Mouse (Mus musculus): ENCODE results near the gene Tex22. TPM values are rescaled to one million over a fixed set of nuclear protein-coding genes. Genes with fewer than 3 reads are reported as not detected.

Gene Tex22
- total and polyA plus RNA-seq, 2 experiments: 0.10 TPM; not detected in 1

DNA sequence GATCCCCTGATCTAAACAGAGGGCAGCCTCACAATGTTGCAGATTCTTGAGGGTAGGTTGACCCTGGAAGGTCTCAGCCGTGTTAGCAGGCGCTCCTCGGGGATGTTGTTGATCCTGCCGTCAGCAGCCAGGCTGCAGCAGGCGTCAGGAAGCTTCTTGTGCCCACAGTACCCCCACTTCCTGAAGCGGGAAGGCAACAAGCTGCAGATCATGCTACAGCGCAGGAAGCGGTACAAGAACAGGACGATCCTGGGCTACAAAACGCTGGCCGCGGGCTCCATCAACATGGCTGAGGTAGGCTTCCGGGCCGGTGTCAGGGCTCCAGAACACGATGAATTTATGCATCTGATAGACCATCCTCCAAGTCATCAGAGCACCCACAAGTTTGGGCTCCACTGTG is 27.4 kb upstream of the Tex22 start:
- DNase-seq (ENCODE audit: extremely low read depth, low read depth, low spot score): no peak
- H3K4me3 ChIP-seq (ENCODE audit: insufficient read depth, low read depth, low read length): no peak overlapping the region
- no peaks in the 10 kb centered on the region for H3K27me3 ChIP-seq (ENCODE audit: control insufficient read depth, insufficient read depth, low read length)
- H3K27ac ChIP-seq (replicated peaks; ENCODE audit: insufficient read depth, low read depth, low read length): no peak overlapping the region
- H3K36me3 ChIP-seq (ENCODE audit: control insufficient read depth, insufficient read depth, low read length): 0 out of 2 replicates have a peak, but pooled peaks cover 5% of the 10 kb centered on the region
- TF ChIP-seq POLR2A (IDR thresholded peaks at IDR 0.05; ENCODE audit: extremely low read depth, insufficient read depth, low read length) (no peak), CTCF (IDR thresholded peaks at IDR 0.05; ENCODE audit: low read depth, low read length) (no peak)
- no peak overlapping the region for H3K9ac ChIP-seq (ENCODE audit: low read depth, low read length)
- H3K4me1 ChIP-seq (ENCODE audit: control insufficient read depth, insufficient read depth, low read length): no peaks in the 10 kb centered on the region
- no peaks in the 10 kb centered on the region for H3K79me2 ChIP-seq (ENCODE audit: control insufficient read depth, insufficient read depth, low read length)
- 86% methylated on average over 15 of the region's 15 CpGs for WGBS

DNA sequence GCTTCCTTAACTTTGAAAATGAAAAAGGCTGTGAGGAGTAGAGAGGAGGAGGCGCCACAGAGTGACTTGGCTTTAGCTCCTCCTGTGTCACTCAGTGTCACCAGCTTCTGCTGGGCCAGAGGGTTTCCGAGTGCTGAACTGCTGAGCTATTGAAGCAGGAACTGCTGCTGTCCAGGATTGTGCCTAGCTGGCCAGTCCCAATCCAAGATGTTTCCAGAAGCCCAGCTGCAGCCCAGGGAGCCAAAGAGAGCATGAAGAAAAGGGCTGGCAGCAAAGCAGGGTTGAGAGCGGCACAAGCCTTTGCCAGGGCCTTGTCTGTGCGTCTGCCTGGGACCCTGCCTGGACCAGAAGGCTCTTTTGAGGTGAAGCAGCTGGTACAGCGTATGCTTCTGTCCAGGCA is 26.2 kb upstream of the Tex22 start:
- 96% methylated on average over 5 of the region's 5 CpGs for WGBS
- Histone ChIP-seq H3K27me3 (ENCODE audit: control insufficient read depth, insufficient read depth, low read length) (no peaks in the 10 kb centered on the region), H3K9ac (ENCODE audit: low read depth, low read length) (no peak overlapping the region), H3K4me3 (ENCODE audit: insufficient read depth, low read depth, low read length) (no peak overlapping the region), H3K79me2 (ENCODE audit: control insufficient read depth, insufficient read depth, low read length) (no peaks in the 10 kb centered on the region), H3K27ac (replicated peaks; ENCODE audit: insufficient read depth, low read depth, low read length) (no peak overlapping the region), H3K36me3 (ENCODE audit: control insufficient read depth, insufficient read depth, low read length) (peaks cover 7% of the 10 kb centered on the region; the same call in 1 of the 2 replicates), H3K4me1 (ENCODE audit: control insufficient read depth, insufficient read depth, low read length) (no peaks in the 10 kb centered on the region)
- DNase-seq (ENCODE audit: extremely low read depth, low read depth, low spot score): no peak
- TF ChIP-seq CTCF (IDR thresholded peaks at IDR 0.05; ENCODE audit: low read depth, low read length) (no peak), POLR2A (IDR thresholded peaks at IDR 0.05; ENCODE audit: extremely low read depth, insufficient read depth, low read length) (no peak)

DNA sequence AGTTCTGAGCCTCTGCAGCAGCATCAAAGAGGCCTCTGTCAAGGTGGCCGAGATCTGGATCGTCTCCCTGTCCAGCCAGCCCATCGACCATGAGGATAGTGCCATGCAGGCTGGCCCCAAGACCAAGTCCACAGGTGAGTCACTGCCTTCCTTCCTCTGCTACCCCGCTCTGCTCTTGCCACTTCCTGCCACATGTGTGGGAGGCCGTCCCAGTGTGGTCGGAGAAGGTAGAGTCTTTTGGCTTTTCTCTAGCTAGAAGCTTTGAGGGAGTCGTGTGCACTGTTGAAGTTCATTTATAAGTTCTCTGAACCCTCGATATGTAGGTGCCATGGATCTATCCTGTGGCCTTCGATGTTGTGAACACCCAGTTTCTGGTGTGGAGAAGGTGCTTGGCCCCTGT is 24.5 kb upstream of the Tex22 start:
- Histone ChIP-seq H3K9ac (ENCODE audit: low read depth, low read length) (no peak overlapping the region), H3K36me3 (ENCODE audit: control insufficient read depth, insufficient read depth, low read length) (peaks cover 7% of the 10 kb centered on the region; the same call in 1 of the 2 replicates), H3K4me3 (ENCODE audit: insufficient read depth, low read depth, low read length) (no peak overlapping the region), H3K27ac (replicated peaks; ENCODE audit: insufficient read depth, low read depth, low read length) (no peak overlapping the region), H3K27me3 (ENCODE audit: control insufficient read depth, insufficient read depth, low read length) (no peaks in the 10 kb centered on the region), H3K79me2 (ENCODE audit: control insufficient read depth, insufficient read depth, low read length) (no peaks in the 10 kb centered on the region), H3K4me1 (ENCODE audit: control insufficient read depth, insufficient read depth, low read length) (no peaks in the 10 kb centered on the region)
- WGBS: 84% methylated on average over 9 of the region's 9 CpGs
- TF ChIP-seq CTCF (IDR thresholded peaks at IDR 0.05; ENCODE audit: low read depth, low read length) (no peak), POLR2A (IDR thresholded peaks at IDR 0.05; ENCODE audit: extremely low read depth, insufficient read depth, low read length) (no peak)
- no peak for DNase-seq (ENCODE audit: extremely low read depth, low read depth, low spot score)

DNA sequence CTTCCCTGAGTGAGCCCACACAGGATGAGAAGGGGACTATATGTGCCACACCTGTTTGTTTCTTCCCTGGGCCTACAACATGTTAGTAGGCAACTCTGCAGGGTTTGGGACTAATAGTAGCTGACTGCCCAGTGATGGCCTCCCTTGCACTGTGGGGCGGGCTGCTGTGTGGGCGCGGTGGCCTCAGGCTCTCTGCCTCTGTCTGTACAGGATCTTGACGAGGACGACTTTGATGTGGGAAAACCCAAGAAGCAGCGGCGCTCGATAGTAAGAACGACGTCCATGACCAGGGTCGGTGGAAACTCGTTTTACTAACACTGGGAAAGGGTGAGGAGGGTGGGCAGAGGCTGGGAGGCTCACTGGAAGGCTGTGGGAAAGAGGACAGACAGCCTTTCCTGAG is 23.6 kb upstream of the Tex22 start:
- H3K9ac ChIP-seq (ENCODE audit: low read depth, low read length): no peak overlapping the region
- H3K27me3 ChIP-seq (ENCODE audit: control insufficient read depth, insufficient read depth, low read length): no peaks in the 10 kb centered on the region
- no peak for DNase-seq (ENCODE audit: extremely low read depth, low read depth, low spot score)
- peaks cover 7% of the 10 kb centered on the region; the same call in 1 of the 2 replicates for H3K36me3 ChIP-seq (ENCODE audit: control insufficient read depth, insufficient read depth, low read length)
- no peak overlapping the region for H3K4me3 ChIP-seq (ENCODE audit: insufficient read depth, low read depth, low read length)
- TF ChIP-seq POLR2A (IDR thresholded peaks at IDR 0.05; ENCODE audit: extremely low read depth, insufficient read depth, low read length) (no peak), CTCF (IDR thresholded peaks at IDR 0.05; ENCODE audit: low read depth, low read length) (no peak)
- WGBS: 93% methylated on average over 12 of the region's 12 CpGs
- no peak overlapping the region for H3K27ac ChIP-seq (replicated peaks; ENCODE audit: insufficient read depth, low read depth, low read length)
- no peaks in the 10 kb centered on the region for H3K4me1 ChIP-seq (ENCODE audit: control insufficient read depth, insufficient read depth, low read length)
- no peaks in the 10 kb centered on the region for H3K79me2 ChIP-seq (ENCODE audit: control insufficient read depth, insufficient read depth, low read length)

DNA sequence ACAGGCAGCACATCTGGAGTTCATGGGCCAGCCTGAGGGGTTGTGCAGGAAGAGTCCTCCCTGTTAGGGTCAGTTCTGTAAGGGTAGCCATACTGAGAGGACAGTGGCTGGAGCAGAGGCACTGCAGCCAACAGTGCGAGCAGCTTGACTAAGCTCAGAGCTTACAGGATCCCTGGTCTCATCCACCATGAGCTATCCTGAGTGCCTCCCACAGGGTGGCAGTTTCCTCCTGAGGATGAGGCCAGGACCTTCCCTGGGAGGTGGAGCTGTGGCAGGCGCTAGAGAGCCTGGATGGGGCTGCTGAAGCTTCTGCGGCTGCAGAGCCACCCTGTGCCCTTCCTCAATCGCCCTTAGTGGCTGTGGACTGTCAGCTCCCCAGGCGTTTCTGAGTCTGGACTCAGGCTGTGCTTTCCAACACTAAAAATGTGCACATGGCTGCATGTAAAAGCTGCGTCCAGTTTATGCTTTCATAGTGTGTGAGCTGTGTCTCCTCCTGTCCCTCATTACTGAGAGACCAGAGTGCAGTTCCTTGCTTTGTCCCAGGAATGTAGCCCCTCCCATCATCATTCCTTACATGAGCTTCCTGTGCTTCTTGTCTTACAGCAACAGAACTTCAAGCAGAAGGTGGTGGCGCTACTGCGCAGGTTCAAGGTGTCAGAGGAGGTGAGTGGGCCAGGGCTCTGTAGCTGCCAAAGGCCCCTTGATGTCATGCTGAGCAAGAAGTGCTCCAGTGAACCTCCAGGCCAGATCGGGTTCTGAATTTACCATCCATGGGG is 22.5 kb upstream of the Tex22 start:
- Histone ChIP-seq H3K27ac (replicated peaks; ENCODE audit: insufficient read depth, low read depth, low read length) (no peak overlapping the region), H3K79me2 (ENCODE audit: control insufficient read depth, insufficient read depth, low read length) (no peaks in the 10 kb centered on the region), H3K4me3 (ENCODE audit: insufficient read depth, low read depth, low read length) (no peak overlapping the region), H3K4me1 (ENCODE audit: control insufficient read depth, insufficient read depth, low read length) (no peaks in the 10 kb centered on the region), H3K36me3 (ENCODE audit: control insufficient read depth, insufficient read depth, low read length) (peaks cover 5% of the 10 kb centered on the region; the same call in 1 of the 2 replicates), H3K9ac (ENCODE audit: low read depth, low read length) (no peak overlapping the region), H3K27me3 (ENCODE audit: control insufficient read depth, insufficient read depth, low read length) (no peaks in the 10 kb centered on the region)
- TF ChIP-seq POLR2A (IDR thresholded peaks at IDR 0.05; ENCODE audit: extremely low read depth, insufficient read depth, low read length) (no peak), CTCF (IDR thresholded peaks at IDR 0.05; ENCODE audit: low read depth, low read length) (no peak)
- no peak for DNase-seq (ENCODE audit: extremely low read depth, low read depth, low spot score)
- WGBS: 85% methylated on average over 9 of the region's 9 CpGs

DNA sequence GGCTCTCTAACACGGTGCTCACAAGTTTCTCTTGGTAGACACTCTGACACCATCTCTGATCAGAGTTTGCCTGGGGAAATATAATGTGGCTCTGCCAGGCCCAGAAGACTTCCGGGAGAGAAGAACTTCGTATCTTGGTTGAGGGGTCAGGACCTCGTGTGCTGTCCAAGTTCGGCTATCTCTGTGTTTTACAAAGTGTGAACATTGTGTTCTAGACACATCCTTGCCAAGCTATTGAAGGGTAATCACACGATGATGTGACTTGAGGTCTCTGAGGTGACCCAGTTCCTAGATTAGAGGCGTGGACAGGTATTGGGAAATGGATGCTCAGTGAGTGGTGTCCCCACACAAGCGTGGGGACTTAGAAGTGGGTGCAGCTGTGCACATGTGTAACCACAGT is 18.2 kb upstream of the Tex22 start:
- Histone ChIP-seq H3K36me3 (ENCODE audit: control insufficient read depth, insufficient read depth, low read length) (peaks cover 4% of the 10 kb centered on the region; the same call in 1 of the 2 replicates), H3K9ac (ENCODE audit: low read depth, low read length) (no peak overlapping the region), H3K27ac (replicated peaks; ENCODE audit: insufficient read depth, low read depth, low read length) (no peak overlapping the region), H3K79me2 (ENCODE audit: control insufficient read depth, insufficient read depth, low read length) (no peaks in the 10 kb centered on the region), H3K4me3 (ENCODE audit: insufficient read depth, low read depth, low read length) (no peak overlapping the region), H3K27me3 (ENCODE audit: control insufficient read depth, insufficient read depth, low read length) (no peaks in the 10 kb centered on the region), H3K4me1 (ENCODE audit: control insufficient read depth, insufficient read depth, low read length) (no peaks in the 10 kb centered on the region)
- DNase-seq (ENCODE audit: extremely low read depth, low read depth, low spot score): no peak
- TF ChIP-seq CTCF (IDR thresholded peaks at IDR 0.05; ENCODE audit: low read depth, low read length): no peak
- TF ChIP-seq POLR2A (IDR thresholded peaks at IDR 0.05; ENCODE audit: extremely low read depth, insufficient read depth, low read length): no peak
- WGBS: 65% methylated on average over 8 of the region's 8 CpGs

Data from liver, adult 2 months (tissue).